Mouse (Mus musculus) bone marrow macrophage, adult 2 months (primary cell): ENCODE results near the gene Capzb.

Source experiments
- CTCF ChIP-seq: IDR thresholded peaks from 2 replicates; pipeline ENCODE4 v1.5.1; 2012; ENCODE audit warnings: low read depth, mild to moderate bottlenecking, low read length, moderate library complexity
- POLR2A ChIP-seq: IDR thresholded peaks from 2 replicates; pipeline ENCODE4 v1.6.1; 2012; ENCODE audit warnings: mild to moderate bottlenecking, low read depth, low read length, borderline replicate concordance

GRCm38 (mm10) chr4:139219656-139220055 is 27.0 kb downstream of the Capzb start:
- TF ChIP-seq POLR2A, result no peak
- TF ChIP-seq CTCF, result no peak
